Mouse (Mus musculus) E14TG2a.4 (cell line): ENCODE results near the gene Gpr153.

Source experiments
- CTCF ChIP-seq: conservative IDR thresholded peaks from 2 replicates; pipeline ENCODE4 v1.5.1; 2014; ENCODE audit warnings: low read length
- NANOG ChIP-seq: IDR thresholded peaks from 2 replicates; pipeline ENCODE4 v1.6.1; 2014; ENCODE audit warnings: borderline replicate concordance, low read length, mixed read lengths
- POU5F1 ChIP-seq: IDR thresholded peaks from 2 replicates; pipeline ENCODE4 v1.6.1; 2014; ENCODE audit warnings: low read length, borderline replicate concordance

DNA sequence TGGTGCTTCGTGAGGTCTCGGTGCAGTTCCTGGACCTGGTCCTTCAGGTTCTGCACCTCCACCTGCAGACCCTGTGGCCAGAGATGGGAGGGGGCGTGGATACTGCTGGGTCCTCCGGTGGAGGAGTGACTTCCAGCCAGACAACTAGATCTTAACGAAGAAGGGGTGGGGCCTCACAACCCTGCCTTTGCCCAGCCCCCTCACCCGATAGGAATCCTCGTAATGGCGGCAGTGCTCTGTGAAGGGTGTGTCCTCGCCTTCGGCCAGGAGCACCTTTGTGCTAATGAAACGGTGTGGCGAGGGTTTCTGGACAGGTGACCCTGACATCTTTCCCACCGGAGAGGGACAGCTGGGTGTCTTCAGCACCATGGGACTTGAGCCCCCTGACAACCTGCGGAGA is 38.2 kb downstream of the Gpr153 start:
- no peak for TF ChIP-seq NANOG
- TF ChIP-seq CTCF: no peak
- TF ChIP-seq POU5F1: no peak
